Mouse (Mus musculus) mouse embryonic stem cell (cell line): Measurements from ENCODE around the gene Rnf115.
"Not testable (repeated sequence)": the region's sequence is repeated elsewhere in the genome, so short reads cannot be mapped to it uniquely, and the experiment has no call there.

ENCODE experiments used
- in situ Hi-C, 2 experiments: fragments of 300-500 bp; cut with MboI; formaldehyde crosslinking; loops; 1 replicate in 1 of 2; 3 replicates in 1 of 2; pipeline ENCODE4 v1.14.3; 2019 to 2020; ENCODE audit warnings: low sequenced_read_pairs in 2 of 2, low pct_unique_long_range_greater_than_20kb in 1 of 2, mixed read lengths in 1 of 2; ENCODE audit not compliant: unreplicated experiment in 1 of 2

Rnf115 gene

DNA sequence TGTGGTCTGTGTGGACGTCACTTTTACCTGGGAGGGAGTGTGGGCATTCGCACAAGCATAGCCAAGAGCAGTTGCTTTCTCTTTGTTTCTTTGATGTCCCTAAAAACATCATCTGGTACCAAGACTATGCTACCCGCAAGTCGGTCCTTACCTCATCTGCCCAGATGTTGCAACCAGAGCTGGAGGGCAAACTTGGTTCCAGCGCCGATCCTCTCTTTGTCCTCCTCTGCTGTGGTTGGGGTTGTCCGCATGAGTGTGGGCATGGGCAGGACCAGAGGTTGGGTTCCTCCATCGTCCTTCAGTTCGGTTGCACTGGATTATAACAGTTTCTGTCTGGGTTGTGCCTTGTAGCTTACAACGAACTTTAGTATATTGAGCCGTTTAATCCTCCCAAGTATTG, 21.2 kb upstream of the Rnf115 start:
- in situ Hi-C loops = no loop called here

GRCm38 (mm10) chr3:96706984-96707383, 20.5 kb upstream of the Rnf115 start:
- in situ Hi-C loops = no loop called here

- in situ Hi-C loops = no loop called here
Observed at GRCm38 (mm10) chr3:96707903-96708683, 19.4 kb upstream of the Rnf115 start, which contains the start of gene Nudt17. Gene Nudt17 (minus strand): TSS chr3:96708562.

DNA sequence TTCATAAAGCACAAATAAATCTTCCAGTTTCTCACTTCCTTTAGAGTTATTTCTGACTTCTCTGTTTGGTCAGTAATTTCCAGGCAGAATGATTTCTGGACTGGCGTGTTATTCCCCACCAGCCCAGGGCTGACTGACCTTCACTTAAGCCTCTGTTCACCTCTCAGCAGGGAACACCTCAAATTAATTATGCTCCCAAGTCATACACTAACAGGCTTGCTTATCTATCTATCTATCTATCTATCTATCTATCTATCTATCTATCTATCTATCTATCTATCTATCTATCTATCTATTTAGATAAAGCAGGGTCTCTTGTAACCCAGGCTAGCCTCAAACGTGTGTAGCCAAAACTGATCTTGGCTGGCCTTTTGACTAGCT, 18.8 kb upstream of the Rnf115 start:
- in situ Hi-C loops = no loop called here

- in situ Hi-C loops = no loop called here
Observed at GRCm38 (mm10) chr3:96714286-96714685, 13.2 kb upstream of the Rnf115 start.

DNA sequence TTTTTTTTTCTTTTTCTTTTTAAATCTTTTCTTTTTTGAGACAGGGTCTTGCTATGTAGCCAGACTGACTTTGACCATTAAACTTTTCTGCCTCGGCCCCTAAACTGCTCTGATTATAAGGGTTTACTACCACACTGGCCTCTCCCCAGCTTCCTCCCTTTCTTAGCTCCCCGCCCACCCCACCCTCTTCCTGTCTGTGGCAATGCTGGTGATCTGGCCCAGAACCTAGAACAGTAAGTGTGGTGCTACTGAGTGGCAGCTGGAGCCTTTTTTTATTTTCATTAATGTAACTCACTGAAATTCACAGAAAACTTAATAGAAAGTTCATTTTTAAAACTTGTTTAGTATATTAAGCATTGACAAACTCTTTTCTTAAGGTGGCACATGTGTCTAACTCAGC, 11.6 kb upstream of the Rnf115 start:
- in situ Hi-C loops = no loop called here

DNA sequence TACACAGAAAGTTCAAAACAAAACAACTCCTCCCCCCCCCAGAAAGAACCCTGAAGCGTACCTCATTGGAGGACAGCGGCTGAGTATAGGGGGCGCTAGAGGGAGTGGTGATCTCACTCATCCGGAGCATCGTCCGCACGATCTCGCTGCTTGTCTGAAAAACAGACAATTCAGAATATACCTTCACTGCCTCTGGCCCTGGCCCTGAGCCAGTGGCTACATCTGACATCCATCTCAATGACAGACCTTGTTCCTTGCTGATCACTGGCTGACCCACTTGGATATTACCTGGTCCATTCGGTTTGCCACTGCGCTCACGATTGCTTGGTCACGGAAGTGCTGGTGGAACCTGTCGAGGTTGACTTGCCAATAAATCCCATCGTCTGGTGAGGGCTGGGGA, 8.3 kb upstream of the Rnf115 start:
- in situ Hi-C loops = no loop called here

GRCm38 (mm10) chr3:96727828-96728633, 567 bp downstream of the Rnf115 start:
- in situ Hi-C loops = no loop called here

DNA sequence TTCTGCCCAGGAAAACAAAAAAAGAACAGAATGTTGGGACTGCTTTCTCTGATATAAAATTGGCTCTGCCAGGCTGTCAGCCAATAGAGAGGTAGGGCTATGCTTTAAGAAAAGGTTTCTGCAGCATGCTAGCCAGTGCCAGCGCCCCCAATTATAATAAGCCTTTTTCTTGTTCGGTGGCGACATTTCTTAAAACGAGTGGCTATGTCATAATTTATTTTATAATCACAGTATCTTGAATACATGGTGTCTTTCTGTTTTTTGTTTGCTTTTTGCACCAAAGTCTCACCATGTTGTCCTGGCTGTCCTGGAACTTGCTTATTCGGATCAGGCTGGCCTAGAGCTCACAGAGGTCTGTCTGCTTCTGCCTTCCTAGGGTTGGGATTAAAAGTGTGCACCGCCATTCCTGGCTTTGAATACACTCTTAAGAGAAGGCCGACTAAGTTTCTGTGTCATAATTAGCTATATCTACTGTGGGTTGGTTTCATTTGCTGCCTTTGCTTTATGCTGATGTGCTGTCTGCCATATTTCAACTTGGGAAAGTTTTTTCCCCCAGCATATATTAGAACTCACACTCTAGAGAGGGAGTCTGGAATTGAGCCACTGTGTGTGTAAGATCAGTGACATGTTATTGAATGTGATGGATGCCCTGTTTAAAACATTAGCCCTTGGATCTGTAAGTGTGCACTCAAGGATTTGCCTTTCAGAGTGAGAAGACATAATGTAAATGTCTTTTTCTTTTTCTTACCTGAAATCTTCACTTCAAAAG, 1.4 kb downstream of the Rnf115 start:
- in situ Hi-C loops = no loop called here

DNA sequence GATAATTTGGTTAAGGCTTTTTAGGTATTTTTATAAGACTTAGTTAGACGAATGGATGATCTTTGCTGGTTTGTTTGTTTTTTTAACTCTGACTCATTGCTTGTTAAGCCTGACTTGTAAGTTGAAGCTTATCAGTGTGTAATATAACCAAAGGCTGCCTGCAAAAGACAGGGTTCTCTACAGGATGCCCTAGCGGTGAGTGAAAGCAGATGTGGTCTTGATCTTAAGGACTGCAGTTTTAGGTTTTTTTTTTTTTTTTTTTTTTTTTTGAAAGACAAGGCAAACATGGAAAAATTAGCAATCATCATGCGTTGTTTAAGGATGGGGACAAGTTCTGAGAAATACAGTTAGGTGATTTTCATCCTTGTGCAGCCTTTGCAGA, 1.9 kb downstream of the Rnf115 start:
- in situ Hi-C loops = no loop called here

- in situ Hi-C loops = no loop called here
Observed at GRCm38 (mm10) chr3:96730785-96731184, 3.3 kb downstream of the Rnf115 start.

DNA sequence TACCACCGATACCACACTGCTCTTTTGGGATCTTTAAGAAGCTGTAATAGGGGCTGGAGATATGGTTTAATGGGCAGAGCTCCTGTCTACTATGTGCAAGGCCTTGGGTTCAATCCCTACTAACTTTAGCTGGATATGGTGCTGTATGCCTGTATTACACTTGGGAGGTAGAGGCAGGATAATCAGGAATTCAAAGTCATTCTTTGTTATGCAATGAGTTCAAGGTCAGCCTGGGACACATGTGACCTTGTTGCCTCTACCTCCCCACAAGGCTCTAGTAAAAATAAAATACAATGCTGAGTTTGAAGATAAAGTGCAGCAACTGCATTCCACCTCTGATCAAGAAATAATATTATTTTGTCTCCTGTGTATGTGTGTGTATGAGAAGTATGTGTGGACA, 6.5 kb downstream of the Rnf115 start:
- in situ Hi-C loops = no loop called here

DNA sequence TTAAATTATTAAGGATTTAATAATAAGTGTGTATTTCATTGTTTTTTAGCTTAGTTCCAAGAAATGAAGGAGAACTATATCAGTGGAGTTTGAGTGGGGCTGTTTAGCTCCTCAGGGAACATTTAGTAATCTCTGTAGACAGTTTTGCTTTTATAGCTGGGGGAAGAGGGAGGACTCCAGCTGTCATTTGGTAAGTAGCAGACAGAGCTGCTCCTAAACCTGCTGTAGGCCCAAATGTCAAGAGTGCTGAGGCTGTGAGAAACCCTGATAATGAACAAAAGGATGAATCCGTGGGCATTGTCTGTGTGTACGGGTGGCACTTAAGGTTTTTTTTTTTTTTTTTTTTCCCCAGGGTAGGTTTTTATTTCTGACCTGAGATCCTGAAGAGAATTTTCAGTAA, 7.7 kb downstream of the Rnf115 start:
- in situ Hi-C loops = no loop called here

GRCm38 (mm10) chr3:96737013-96737740, 9.7 kb downstream of the Rnf115 start:
- in situ Hi-C loops = no loop called here

DNA sequence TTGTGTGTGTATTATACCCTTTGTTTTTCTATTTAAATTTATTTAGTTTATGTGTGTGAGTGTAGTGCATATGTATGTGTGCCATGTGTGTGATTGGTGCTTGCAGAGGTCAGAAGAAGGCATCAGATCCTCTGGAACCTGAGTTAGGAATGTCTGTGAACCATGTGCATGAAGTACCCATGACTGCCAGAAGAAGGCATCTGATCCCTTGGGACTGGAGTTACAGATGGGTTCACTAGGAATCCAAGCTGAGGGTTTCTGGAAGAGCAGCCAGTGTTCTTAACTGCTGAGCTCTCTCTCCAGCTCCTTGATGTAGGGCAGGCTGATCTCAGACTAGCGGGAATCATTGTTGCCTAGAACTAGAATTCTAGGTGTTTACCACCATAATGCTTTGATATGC, 10.5 kb downstream of the Rnf115 start:
- in situ Hi-C loops = no loop called here

DNA sequence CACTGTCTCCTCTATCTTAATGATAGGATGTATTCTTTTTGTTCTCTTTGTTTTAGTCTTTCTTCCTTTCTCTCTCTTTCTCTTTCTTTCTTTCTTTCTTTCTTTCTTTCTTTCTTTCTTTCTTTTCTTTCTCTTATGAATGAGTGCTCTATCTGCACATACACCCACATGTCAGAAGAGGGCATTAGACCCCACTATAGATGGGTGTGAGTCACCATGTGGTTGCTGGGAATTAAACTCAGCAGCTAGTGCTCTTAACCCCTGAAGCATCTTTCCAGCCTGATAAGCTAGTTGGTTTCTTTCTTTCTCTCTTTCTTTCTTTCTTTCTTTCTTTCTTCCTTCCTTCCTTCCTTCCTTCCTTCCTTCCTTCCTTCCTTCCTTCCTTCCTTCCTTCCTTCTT, 12.8 kb downstream of the Rnf115 start:
- in situ Hi-C loops = not testable (repeated sequence)

DNA sequence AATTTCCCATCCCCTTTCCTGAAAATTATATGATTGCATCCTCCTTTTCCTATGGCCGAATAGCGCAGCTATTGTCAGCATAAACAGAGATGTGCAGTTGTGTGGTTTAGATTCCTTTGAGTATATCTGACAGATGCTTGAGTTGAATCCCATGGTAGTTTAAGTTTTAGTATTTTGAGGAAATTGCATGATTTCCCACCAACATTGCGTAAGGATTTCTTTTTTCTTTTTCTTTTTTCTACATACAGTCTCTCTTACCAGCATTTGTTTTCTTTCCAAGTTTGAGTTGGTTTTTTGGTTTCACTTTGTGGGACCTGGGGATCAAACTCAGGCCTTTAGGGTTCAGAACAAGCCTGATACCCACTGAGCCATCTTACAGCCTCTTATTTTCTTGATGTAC, 16.9 kb downstream of the Rnf115 start:
- in situ Hi-C loops = no loop called here

GRCm38 (mm10) chr3:96746829-96747228, 19.4 kb downstream of the Rnf115 start:
- in situ Hi-C loops = no loop called here

DNA sequence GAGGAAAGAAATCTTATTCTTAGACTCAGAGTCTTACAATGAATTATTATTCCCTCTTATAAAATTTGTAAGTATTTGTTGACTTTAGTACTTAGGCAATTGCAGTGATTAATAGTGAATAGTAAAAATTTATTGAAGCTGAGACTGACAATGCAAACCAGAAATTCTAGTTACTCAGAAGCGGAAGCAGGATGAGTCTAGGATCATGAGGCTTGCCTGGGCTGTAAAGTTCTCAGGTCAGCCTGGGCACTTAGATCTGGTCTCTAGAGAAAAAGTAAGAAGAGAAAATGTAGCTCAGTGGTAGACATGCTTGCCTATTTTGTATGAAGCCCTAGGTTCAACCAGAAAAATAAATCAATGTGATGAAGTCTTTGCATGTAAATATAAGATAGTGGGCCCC, 28.5 kb downstream of the Rnf115 start:
- in situ Hi-C loops = no loop called here
